Mouse (Mus musculus) adrenal gland, postnatal 25 days (tissue): ENCODE measurements around the gene Mesp1. TPM values are rescaled to one million over a fixed set of nuclear protein-coding genes. Genes with fewer than 3 reads are reported as not detected.

ENCODE experiments used
- DNase-seq: peaks from one replicate; pipeline ENCODE4 v3.0.0; 2021; ENCODE audit warnings: mixed read lengths
- long read RNA-seq: library from polyadenylated mRNA; stranded (forward); transcript quantifications from one replicate; pipeline ENCODE4 v2.0.0, GENCODE M21; 2021
- total RNA-seq: library from RNA; stranded (reverse); gene quantifications from 2 replicates; pipeline ENCODE4 v1.2.3, GENCODE M21; 2021

Mesp1 gene
- not detected in 2 replicates for total RNA-seq
- long read RNA-seq: 0 reads

DNA sequence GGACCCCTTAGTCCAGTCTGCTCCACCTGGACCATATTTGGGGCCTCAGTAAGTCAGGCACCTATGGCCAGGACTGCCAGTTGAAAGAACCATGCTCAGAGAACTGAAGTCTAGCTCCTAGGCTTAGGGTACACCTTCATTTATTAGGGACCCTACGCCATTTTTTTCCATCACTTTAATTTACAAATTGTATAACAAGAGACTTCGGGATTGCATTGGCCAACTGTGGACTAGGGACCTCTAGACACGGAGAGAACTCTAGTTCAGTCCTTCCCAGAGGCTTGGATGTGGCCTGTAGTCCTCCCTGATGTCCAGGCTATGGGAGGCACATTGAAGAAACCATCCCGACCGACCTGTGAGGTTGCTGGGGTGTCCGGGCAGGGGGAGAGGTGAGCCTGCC, at the start of gene Mesp1:
TSS of gene Mesp1 (minus strand) at position 101 of the 400 bp plus-strand sequence.
- DNase-seq: no peak

DNA sequence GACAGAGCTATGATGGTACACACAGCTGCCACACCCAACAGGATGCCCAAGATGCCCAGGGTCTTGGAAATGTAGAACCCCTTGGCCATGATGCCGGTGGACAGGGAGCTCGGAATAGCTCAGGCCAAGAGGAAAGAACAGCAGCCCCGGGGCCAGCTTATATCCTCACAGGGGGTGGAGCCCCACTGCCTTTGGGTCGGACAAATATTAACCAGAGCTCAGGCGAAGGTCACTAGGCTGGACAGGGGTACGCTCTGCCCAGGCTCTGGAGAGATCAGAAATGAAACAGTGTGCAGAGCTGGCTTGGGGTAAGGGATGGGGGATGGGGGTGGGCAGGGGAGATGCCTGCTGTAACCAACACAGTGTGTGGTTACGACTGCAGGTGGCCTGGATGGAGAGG, 48.6 kb upstream of the Mesp1 start:
- no peak for DNase-seq

DNA sequence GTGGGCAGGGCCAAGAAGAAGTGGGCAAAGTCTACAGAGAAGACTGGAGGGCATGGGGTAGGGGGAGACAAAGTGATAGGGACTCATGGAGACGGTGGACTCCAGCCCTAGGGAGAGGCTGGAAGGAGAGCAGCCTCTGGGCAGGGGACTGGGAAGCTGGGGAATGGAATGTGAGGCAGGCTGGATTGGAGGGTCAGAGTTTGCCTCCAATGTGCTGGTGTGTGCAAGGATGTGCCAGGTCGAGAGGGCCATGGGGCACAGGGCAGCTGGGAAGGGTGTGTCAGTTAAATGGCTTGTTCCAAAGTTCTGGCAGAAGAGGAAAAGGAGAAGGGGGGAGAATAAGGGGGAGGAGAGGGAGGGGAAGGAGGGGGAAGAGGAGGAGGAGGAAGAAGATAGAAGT, 43.7 kb upstream of the Mesp1 start:
- no peak for DNase-seq

DNA sequence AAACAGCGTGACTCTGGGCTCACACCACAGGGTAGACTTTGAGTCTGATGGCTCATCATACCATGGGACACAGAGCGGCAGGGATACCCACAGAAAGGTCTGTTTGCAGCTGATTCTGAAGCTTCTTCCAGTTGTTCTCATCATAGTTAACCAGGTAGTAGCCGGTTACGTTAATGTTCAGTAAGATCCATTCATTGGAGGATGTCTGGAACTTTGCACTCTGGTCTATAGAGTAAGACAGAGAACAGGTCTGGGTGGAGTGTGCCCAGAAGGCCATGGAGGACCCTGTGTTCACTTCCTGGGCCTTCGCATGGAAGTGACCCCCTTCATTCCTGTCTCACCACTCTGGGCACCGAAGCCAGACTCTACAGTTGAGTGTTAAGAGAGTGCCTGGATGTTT, 41.6 kb upstream of the Mesp1 start:
- no peak for DNase-seq

DNA sequence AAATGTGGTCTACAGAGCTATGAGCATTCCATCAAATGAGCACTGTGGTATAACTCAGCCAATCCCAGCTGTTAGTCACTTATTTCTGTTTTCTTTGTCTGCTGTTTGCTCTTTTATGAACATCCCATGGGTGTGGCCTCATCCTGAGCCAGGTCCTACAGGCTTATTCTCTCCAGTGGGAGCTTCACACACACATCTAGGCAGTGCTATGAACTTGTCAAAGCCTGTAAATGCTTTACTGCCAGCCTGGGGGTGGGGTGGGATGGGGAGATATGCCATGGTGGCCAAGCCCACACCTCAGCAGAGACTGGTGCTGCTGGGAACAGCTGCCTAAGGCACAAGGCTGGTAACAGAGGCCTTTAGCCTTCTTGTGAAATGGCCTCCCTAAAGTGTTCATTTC, 39.4 kb upstream of the Mesp1 start:
- DNase-seq: no peak

DNA sequence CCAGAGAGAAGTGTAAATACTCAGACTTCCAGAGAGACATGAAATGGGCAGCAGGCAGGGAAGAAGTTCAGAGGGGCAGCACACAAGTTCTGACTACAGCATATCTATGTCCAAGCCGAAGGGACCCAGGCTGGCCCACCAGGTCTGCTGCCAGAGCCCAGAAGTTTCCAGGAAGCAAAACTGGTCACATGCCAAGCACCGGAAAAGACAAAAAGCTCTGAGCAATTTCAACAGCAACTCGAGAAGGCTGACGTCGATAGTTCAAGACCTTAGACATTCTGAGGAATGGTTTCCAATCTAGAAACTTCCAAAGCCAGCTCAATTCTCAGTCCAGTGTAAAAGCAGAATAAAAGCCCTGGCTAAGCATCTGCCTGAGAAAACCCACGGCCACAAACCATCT, 38.0 kb upstream of the Mesp1 start:
- DNase-seq: no peak

DNA sequence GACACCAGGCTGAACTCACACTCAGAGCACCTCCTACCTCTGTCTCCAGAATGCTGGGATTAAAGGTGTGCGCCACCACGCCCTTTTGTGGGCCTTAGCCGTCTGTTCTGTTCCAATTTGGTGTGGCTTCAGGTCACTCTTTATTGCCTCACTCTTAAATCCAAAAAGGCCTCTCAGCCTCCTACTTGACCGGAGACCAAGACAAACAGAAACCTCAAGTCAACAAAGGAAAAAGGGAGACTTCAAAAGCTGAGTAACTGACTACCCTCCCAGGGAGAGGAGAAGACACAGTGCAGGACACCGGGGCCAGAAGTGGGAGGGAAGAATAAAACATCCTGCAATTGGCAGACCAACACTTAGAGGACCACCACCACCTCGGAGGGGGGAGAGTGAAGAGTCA, 37.6 kb upstream of the Mesp1 start:
- DNase-seq: no peak

DNA sequence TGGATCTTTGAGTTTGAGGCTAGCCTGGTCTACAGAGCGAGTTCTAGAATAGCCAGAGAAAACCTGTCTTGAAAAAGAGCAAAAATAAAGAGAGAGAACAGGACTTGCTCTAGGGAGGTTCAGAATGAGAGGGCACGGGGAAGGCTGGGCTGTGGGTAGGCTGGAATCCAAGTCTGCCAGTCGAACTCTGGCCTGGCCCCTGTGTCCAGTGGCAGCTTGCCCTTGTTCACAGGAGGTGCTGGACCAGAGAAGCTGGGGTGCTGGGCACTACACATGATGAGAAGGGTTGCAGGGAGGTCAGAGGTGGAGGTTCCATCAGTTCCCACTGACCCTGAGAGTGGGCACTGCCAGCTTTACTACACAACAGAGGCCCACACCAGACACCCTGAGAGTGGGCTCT, 34.8 kb upstream of the Mesp1 start:
- no peak for DNase-seq

DNA sequence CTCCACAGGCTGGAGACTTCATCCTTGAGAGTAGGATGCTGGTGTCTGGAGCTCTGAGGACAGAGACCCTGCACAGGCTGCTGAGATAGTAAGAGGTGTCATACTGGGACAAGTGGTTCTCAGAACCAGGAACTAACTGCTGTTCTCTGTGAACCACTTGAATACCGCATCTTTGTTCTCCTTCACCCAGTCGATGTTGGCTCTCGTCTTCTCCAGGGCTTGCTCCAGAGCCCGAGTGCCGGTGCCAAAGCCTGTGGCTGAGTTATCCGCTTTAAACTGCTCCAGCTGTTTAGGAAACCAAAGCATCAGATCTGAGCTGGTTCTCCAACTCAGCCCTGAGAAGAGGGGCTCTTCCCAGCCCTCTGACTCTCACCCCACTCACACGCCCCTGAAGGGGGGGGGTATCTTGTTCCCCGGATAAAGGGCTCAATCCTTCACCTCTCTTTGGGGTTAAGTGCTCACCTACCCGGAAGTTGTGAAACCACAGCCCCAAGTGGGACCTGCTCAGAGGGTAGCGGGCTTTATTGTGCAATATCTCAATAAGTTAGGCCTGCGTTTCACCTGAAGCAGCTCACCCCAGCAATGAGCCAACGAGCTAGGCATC, 28.6 kb upstream of the Mesp1 start:
- no peak for DNase-seq

DNA sequence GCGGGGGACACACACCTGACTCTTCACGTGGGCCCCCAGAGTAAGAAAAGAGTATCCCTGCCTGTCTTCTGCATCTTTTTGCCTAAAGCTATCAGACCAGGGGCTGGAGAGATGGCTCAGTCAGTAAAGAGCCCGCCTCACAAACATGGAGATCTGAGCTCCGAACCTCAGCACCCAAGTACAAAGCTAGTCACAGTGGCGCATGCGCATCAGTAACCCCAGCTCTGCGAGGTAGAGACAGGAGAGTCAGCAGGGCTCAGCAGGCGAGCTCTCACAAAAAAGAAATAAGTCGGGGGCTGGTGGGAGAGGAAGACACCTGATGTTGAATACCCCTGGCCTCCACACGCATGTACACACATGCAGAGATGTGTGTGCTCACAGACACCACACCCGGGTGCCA, 26.4 kb upstream of the Mesp1 start:
- no peak for DNase-seq

DNA sequence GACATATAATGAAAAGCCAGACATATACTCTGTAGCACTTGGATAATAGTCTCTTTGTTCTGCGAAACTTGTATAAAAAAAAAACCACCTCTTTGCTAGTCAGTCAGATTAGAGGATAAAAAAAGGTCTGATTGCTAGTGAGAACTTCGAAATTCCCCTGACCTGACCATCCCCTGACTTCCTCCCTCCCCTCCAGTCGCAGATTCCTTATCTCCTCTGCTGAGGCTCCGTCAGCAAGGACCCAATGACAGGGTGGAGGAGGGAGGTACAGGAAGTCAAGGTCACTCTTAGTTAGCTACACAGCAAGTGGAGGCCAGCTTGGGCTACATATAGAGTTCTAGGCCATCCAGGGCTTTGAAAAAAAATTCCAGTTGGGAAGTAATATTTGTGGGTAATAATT, 25.9 kb upstream of the Mesp1 start:
- no peak for DNase-seq

DNA sequence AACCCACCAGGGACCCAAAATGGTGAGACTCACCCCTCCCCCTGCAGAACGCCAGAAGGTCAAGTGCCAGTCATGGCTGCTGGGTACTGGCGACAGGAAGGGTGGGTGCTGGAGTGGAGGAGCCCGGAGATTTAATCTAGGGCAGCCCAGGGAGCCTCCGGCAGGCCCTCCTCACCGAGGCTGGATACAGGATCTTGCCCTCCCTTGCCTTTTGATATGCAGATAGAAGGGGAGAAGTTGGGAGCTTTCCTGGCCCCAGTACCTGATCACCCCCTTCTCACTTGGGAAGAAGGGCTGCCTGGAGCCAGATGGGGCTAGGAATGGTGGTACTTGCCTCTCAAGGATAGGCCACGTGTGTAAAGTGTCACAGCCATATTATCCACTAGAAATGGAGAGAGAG, 24.7 kb upstream of the Mesp1 start:
- no peak for DNase-seq

DNA sequence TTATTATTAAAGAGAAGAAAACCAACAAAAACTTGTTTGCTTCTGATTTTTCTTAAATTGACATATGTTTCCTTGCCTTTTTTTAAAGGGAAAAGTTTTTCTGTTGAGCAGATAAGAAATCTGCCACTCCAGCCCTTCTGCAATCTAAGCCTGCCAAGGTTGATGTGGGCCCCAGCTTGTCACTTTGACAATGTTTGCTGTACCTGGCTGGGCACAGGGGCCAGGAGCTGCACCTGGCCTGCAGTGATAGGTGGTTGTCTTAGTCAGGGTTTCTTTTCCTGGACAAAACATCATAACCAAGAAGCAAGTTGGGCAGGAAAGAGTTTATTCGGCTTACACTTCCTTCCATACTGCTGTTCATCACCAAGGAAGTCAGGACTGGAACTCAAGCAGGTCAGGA, 19.8 kb upstream of the Mesp1 start:
- no peak for DNase-seq

DNA sequence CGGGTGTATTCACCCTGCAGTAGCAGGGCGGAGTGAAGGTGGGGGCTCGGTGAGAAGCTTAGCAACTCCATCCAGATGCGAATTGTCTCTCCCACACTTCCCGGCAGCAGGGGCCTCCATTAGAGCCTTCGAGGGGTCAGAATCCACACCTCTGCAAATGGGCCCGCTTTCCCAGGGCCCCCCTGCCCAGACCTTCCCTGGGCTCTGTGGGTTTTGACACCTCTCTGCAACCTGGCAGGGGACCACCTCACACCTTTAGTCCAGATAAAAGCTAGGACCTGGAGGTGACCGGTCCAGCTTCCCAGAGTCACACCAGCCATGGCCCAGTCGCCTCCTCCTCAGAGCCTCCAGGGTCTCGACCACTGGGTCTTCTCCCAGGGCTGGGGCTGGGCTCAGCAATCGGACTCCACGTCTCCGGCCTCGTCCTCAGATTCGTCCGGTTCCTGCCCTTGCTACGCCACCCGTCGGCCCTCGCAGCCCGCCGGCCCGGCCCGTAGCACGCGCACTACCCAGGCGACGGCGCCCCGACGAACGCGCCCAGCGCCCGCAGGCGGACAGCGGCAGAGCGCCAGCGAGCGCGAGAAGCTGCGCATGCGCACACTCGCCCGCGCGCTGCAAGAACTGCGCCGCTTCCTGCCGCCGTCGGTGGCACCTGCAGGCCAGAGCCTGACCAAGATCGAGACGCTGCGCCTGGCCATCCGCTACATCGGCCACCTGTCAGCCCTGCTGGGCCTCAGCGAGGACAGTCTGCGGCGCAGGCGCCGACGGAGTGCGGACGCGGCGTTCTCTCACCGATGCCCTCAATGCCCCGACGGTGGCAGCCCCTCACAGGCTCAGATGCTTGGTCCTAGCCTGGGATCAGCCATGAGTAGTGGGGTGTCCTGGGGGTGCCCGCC, 17.3 kb upstream of the Mesp1 start, which contains the start of gene Mesp2:
TSS of gene Mesp2 (plus strand) at position 117 of the 896 bp plus-strand sequence.
- peak; percentile 79 for DNase-seq

DNA sequence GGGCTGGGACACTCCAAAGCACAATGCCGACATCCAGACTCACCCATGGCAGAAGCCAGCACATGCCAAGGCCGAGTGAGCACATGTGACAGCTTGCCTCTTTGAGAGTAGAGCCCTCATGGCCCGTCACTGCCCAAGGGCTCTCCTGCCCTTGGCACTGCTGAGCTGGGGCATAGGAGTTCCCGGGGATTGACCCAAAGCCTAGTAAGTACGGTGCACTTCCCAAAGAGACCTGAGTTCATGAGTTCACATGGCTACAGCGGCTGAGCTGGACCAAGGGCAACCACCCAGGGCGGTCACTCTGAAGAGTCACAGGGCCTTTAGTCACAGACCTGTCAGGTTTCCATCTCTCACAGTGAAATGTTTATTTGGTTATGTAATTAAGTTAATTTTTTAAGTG, 15.0 kb upstream of the Mesp1 start:
- no peak for DNase-seq

DNA sequence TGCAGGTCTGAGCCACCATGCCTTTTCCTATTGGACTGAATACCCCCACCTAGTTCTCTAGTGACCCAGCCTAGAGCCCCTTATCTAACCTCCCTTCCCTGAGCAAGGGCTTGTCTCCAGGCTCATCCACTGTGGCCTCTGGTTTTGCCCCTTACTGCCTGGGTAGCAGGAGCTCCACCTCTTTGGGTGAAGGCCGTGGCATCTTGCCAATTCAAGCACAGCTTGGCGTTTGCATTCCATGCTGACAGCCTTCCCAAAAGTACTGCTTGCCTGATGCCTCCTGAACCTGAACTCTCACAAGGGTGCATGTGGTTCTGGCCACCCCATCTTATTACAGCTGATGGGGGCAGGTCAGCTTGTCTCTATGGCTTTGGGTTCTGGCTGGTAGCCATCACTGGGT, 10.3 kb upstream of the Mesp1 start:
- peak; percentile 77 for DNase-seq

DNA sequence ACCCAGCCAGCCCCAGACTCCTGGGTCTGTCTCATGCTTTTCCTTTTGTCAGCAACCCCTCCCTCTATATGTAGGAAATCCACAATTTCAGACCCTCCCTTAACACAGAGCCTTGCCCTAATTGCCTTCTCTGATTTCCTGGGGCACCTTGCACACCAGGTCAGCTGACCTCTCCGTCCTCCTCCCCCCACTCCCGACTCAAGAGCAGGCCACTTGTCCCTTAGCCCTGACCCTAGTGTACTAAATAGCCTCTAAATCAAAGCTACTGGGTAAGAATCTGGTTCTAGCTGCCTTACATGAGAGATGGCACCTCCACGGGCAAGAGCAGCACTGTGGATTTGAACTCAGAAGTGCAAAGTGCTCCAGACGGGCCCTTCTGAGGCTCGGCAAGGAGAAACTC, 8.4 kb upstream of the Mesp1 start:
- DNase-seq: no peak

DNA sequence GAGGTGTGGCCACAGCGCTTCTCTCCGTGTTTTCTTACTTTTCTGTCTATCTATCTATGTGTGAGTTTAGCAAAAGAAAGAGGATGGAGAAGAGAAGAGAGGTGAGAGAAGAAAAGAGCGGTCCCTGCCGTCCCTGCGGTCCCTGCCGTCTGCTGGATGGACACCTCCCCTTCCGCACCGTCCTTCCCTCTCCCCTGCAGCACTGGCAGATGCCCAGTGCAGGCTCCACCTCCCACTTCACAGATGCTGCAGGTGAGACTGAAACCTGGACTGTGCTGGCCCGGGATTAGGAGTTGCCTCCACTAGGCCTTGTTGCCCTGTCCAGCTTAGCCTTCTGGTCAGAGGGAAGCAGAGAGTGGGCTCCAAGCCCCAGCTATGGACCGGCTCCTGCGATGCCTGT, 7.8 kb upstream of the Mesp1 start:
- no peak for DNase-seq

DNA sequence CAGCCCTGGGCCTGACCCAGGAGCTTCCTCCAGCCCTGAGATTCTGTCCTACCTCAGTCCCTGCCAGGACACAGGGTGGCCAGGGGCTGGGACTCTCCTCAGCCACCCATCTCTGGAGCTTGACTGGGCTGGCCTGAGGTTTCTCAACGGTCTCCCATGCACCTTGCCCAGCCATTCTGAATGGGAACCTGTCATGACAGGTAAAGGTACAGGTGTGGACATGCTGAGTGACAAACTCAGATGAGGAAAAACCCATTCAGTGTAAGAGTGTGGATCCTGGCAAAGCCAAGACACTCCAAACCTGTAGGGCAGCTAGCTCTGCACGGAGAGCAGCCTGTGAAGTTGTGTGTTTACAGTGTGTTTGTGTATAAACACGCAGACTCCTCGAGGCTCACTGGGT, 6.7 kb upstream of the Mesp1 start:
- DNase-seq: no peak

DNA sequence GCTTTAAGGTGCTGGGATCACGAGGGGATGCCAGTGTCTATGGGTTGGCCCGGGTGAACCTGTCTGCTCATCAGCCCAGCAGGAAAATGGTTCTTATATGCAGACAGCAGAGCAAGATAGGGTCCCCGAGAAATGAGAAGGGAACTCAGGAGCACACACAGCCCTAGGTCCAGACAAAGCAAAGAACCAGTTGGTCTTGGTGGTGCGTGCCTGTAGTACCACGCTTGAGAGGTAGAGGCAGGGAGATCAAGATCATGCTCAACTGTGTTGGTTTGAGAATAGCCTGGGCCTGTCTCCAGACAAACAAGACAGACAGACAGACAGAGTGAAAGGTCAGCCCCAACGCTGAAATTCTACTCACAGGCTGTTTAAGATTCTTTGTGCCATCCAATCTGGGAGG, 5.9 kb upstream of the Mesp1 start:
- no peak for DNase-seq

DNA sequence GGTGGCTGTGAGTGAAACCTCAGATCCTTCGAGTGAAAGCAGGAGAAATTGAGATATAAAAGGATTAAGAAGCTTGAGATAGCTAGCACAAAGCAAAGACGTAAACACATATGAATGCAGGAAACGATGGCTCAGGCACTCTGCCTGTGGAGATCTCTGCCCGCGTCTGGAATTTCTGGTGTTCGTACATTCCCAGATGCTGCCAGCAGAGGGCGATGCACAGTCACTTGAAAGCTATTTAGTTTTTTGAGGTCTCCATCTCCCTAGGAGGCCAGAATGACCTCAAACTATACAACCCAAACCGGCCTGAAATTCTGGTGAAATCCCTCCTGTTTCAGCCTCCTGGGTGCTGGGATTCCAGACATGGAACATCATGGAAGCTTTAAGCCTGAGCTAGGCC, 5.5 kb upstream of the Mesp1 start:
- peak; percentile 79 for DNase-seq

DNA sequence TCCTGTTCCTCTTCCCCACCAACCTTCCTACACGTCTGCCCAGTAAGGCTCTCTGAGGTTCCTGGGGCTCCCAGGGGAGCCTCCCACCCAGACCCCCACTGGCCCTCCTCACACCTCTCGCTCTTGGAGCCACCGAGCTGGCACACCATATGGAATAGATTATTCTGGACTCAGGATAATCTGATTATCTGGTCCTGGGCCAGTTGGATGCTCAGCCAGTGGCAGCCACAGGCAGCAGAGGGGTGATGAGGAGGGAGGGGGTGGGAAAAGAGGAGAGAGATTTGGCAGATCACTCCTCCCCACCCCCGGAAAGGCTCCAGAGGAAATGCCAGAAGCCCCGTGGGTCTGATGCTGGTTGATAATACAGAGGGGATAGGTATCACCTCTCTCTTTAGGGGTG, 5.0 kb upstream of the Mesp1 start:
- DNase-seq: no peak

DNA sequence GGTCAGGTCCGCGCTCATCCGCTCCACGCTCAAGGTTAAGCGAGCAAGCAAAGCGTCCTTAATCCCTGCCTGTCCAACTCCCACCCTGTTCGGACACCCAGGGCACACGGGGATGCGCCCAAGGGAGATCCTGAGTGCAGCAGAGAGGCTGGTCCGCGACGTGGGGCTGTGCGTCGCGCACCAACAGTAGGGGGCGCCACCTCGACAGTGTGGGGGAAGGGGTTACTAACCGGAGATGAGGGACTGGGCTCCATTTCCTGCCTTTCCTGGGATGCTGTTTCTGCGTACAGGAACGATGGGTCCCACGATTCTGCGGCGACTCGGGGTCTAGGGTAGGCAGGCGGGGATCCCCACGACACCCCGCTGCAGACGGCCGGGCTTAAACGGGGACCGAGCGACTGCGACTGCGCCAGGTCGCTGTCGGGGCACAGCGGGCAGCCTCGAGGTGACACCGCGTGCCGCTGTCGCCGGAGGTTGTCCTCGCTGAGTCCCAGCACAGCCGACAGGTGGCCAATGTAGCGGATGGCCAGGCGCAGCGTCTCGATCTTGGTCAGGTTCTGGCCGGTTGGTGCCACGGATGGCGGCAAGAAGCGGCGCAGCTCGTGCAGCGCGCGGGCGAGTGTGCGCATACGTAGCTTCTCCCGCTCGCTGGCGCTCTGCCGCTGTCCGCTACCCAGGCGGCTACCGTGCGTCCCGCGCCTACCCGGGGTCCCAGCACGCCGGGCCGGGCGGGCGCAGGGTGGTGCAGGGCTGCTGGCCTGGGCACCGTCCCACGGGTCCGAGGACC, 760 bp downstream of the Mesp1 start:
- DNase-seq: peak; percentile 61
